Mouse (Mus musculus) heart, postnatal 0 days (tissue): ENCODE data around the gene Tomm34.

Experiments used
- CTCF ChIP-seq: IDR thresholded peaks from 2 replicates; pipeline ENCODE4 v1.5.1; 2016; ENCODE audit warnings: antibody characterized with exemption, control low read depth, low read depth
- EP300 ChIP-seq: IDR thresholded peaks from 2 replicates; pipeline ENCODE4 v1.6.1; 2016; ENCODE audit warnings: antibody characterized with exemption, low read depth

DNA sequence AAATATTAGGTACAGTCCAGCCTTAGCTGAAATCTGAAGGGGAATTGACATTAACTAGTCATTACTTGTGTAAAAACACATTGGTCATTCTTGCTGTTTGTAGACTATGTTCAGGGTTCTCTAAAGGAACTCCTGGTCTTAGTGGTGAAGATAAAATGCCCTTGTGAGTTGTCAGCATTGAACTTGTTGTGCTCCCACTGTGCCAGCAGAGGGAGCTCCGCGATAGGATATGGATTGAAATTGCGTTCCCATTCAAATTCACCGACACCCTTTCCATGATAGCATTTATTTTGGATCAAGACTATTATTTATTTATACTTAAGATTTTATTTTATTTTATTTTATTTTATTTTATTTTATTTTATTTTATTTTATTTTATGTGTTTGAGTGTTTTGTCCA is 32.5 kb upstream of the Tomm34 start:
- peak; percentile 82 for TF ChIP-seq CTCF
- no peak for TF ChIP-seq EP300
